Mouse (Mus musculus): Measurements from ENCODE around the gene Zfp609.

DNA sequence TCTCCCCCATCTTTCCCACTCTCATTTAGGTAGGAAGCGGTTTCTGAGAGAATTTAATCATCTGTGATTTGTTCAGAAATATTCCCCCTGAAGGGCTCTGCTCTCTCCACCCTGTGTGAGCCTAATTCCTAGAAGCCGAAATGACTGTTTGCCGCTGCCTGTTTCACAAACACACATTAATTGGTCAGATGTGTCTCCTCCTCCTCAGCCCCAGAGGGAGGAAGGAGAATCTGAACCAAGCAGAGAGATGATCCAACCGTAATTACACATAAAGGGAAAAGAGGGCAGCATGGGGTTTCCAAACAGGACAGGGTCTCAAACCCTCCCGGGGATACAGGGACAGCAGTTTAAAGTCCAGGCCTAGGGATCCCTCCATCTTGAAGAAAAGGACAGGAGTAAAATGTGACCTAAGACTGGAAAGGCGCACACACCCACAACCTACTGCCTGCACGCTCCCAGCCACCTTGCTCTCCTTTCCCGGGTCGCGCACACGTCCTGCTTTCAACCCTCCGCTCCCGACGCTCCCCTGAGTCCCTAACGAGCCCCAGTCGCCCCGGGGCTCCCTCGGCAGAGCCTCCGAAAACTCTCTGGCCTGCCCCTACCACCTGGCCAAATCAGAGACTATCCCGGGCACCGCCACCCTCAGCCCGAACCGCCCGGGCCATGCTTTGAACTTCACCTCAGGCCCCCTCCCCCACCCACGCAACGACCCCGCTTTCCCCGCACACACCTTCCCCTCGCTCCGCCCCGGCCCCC is 598 bp downstream of the Zfp609 start:
- TF ChIP-seq POLR2A (IDR thresholded peaks at IDR 0.05; ENCODE audit: low read depth, low read length) (peak; percentile 40; the same call in 1 of the 2 replicates), CTCF (IDR thresholded peaks at IDR 0.05; ENCODE audit: borderline replicate concordance, insufficient read depth, low read length) (no peak)

Data from embryonic fibroblast, embryonic 13.5 days (primary cell).